Mouse (Mus musculus): ENCODE results near the gene Iqschfp.
A peak's percentile ranks its signal among the peaks of the same experiment; 100 is the strongest.

The Iqschfp gene

DNA sequence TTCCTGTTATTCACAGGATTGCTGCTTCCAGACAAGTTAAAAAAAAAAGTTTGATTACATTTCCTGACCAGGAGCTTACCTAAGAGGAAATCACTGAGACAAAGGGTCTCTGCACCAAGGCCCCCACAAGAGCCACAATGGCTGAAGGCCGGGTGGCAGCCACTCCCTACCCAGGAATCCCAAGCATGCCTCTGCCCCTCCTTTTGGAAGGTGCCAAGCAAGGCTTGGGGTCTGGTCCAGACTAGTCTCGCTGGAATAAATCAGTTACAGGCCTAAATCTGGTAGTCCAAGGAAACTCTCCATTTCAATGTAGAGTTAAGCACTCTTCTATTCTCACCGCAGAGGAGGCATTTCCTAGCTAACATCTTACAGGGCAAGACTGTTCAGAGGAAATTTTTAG, 600.5 kb downstream of the Iqschfp start:
- no peak for DNase-seq (ENCODE audit: extremely low read depth, low read depth)

DNA sequence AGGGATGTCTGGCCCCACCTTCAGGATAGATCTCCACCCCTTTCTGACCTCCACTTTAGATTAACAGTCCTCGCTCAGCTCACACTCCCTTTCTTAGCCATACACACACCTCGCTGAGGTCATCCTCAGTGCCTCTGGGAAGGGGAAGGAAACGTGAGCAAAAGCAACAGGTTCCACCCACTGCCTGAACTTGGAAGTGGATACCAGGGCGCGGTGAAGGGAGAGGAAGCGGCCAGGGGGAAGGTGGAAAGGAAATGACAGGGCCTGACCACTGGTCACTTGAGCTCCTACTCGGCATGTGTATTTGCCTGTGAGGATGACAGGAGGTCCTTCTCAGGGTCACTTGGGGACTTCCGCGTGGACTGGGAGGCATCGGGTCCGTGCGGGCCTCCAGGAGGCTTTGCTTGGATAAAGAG, 601.1 kb downstream of the Iqschfp start:
- DNase-seq (ENCODE audit: extremely low read depth, low read depth), result no peak

DNA sequence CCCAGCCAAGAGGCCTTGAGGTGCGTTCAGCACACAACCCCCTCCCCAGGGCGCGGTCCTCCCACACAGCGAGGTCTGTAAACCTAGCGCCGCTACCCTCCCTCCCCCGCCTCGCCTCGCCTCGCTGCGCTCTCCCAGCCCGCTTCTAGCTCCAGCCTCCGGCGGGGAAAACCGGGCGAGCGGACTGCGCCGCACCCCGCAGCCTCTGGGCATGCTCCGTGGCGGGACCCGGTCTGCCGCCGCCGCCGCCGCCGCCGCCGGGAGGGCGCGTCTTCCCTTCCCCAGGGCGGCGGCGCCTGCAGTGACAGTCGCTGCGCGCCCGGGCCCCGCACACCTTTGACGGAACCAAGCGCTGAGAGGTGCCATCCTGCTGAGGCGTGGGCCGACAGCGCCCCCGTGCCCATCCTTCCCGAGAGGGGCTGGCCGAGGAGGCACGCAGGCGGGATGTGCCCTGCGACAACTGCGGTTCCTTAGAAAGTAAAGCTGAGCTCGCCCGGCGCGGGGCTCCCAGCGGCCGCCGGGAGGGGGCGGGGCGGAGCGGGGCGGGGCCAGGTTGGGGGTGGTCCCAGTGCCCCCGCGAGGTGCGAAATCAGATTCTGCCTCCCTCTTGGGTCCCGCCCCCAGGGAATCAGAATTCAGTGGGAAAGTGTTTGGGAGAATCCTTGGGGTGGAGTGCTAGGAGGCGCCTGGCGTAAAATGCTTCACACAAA, 601.7 kb downstream of the Iqschfp start:
- DNase-seq (ENCODE audit: extremely low read depth, low read depth), result no peak

DNA sequence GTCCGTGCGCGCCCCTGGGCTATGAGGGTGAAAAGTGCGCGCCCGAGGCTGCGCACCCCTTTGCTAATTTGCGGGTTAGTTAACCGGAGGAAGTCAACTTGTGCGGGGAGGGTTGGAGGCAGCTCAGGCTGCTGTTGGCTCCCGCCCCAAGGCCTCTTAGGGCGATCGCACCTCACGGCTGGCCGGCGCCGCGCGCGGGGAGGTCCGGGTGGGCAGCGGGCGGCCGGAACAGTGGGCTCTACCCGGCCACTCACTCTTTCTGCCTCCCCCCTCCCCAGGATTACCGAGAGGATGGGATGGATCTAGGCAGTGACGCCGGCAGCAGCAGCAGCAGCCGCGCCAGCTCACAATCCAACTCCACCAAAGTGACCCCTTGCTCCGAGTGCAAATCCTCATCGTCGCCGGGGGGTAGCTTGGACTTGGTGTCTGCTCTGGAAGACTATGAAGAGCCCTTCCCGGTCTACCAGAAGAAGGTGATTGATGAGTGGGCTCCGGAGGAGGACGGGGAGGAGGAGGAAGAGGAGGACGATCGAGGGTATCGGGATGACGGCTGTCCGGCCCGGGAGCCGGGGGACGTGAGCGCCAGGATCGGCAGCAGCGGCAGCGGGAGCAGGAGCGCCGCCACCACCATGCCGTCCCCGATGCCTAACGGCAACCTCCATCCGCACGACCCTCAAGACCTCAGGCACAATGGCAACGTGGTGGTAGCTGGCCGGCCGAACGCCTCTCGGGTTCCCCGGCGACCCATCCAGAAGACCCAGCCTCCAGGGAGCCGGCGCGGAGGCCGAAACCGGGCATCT, 602.5 kb downstream of the Iqschfp start:
- DNase-seq (ENCODE audit: extremely low read depth, low read depth), result no peak

DNA sequence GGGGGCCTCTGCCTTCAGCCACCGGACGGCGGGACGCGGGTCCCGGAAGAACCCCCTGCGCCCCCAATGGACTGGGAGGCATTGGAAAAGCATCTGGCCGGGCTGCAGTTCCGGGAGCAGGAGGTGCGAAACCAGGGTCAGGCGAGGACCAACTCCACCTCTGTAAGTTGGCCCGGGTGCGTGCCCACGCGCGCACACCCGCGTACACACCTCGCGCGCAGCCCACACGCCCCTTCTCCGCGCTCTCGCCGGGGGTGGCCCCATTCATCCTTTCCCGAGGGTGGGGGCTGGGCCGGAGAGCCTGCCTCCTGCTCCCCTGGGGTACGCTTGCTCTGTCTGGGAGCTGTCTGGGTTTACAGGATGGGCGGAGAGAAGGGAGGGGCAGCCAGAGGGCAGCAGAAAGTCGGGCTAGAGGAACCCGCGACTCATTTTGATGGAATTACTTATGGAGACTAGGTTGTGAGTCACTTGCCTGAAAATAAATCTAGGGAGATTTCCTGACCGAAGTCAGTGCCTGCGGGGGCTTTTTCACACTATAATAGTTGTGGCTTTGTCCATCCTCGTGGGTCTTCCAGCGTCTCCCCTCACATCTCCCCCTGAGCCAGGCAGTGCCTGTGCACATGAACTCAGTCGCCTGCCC, 603.2 kb downstream of the Iqschfp start:
- DNase-seq (ENCODE audit: extremely low read depth, low read depth), result no peak

DNA sequence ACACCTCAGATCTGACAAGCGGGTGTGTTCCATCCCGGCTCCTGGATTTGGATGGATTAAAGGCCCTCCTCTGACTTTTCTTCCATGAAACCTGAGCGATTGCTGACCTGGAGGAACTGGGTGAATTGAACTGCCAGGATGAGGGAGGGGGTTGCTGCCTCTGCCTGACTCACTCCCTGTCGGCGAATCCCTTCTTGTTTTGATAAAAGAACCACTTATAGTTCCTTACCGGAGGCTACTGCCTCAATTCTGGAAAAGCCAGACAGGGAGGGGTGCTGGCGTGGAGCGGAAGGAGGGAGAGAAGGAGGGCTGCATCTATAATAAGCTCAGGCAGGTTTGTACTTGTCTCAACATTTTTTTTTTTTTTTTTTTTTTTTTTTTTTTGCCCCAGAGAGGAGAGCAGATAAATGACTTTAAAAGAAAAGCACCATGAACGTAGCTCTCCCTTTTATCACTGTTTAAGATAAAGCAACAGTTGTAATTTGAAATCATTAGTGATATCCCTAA, 603.8 kb downstream of the Iqschfp start:
- no peak for DNase-seq (ENCODE audit: extremely low read depth, low read depth)

DNA sequence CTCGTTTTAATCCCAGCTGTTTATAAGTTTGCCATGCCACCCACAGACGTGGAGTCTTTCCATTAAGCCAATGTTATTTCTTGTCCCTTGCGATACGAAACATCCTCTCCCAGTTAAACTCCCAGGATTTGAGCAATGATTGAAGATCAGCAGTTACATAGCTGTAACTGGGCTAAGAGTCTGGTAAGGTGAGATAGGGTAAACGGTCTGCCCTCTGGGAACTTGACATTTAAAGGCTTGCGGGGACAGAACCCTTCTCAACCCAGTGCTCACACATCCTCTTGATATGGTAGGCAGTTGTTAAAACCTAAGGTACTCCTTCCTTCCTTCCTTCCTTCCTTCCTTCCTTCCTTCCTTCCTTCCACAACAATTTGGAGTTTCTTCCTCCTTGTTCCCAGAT, 604.5 kb downstream of the Iqschfp start:
- no peak for DNase-seq (ENCODE audit: extremely low read depth, low read depth)

DNA sequence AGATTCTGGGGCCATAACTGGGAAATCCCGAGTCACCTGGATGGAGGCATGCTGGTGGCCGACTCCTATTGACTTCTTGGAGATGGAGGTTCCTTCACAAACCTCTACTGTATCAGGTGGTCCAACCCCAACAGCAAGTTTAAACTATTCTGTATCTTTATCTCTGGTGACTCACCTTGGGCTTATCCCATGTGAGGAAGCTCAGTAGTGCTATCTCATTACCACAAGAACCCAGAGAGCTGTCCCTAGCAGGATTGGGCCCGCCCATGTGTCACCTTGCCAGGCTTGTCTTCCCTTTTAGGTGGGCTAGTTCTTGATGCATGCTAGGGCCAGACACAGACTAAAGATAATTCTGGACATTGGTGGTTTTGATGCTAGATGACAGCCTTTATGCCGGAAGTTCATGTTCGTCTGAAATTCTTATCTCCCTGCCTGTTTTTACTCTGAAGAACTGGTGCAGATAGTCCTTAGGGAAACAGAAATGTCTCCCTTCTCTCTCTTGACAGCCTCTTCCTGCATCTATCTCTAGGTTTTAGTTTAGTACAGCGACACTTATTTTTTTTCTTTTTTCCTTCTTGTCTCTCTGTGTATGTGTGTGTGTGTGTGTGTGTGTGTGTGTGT, 607.6 kb downstream of the Iqschfp start:
- peak; percentile 89 for DNase-seq (ENCODE audit: extremely low read depth, low read depth)

DNA sequence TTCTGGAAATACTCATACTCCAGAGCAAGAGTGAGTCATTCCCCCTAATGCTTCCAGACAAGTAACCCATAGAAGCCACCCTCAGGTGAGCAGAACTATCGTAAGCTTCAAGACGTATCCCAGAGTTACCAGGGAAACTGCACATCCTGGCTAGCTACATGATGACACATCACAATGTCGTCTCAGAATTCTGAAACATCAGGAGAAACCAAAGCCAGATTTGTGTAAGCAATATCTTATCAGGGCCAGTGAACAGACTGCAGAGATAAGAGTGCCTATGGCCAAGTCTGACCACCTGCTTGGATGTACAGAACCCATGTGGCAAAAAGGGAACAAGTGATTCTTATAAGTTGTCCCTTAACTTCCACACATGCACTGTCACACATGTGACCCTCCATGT, 612.8 kb downstream of the Iqschfp start:
- DNase-seq (ENCODE audit: extremely low read depth, low read depth), result no peak

DNA sequence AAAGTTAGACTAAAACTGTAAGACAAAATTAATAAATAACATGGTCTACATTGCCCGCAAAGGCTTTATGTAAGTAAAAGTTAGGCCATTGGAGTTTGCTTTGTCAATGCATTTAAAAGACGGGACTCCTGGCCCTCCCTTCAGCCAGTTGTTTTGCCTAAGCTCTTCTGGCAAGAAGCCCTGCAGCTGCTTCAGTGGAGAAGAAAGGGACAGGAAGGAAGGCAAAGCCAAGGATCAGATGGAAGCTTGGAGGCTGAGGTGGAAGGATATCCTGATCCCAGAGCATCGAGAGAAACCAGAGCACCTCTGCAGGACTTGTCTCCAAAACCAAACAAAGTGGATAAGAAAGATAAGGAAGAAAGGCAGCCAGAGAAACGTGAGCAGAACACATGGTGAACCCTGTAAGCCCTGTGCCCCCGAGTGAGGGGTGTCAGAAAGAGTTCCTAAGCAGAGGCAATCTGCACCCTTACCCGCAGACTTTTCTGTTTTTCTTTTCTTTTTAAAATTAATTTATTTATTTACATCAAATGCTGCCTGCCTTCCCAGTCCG, 614.8 kb downstream of the Iqschfp start:
- no peak for DNase-seq (ENCODE audit: extremely low read depth, low read depth)

DNA sequence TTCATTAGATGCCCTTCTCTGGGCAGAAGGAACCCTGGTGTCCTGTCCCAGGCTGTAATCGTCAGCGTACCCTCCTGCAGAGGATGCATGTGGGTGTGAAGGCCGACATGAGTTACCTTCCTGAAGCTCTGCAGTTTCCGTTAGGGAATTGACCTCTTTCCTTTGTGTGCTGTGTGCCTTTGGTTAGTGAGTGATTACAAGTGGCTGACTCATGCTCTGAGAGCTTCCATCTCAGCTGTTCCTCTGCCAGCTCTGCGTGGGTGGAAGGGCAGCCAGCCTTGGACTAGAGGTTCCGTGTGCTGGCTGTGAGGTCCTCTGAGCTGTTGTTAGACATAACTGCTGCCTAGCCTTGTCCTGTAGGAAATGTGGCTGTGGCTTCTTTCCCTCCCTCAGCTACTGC, 616.6 kb downstream of the Iqschfp start:
- no peak for DNase-seq (ENCODE audit: extremely low read depth, low read depth)

DNA sequence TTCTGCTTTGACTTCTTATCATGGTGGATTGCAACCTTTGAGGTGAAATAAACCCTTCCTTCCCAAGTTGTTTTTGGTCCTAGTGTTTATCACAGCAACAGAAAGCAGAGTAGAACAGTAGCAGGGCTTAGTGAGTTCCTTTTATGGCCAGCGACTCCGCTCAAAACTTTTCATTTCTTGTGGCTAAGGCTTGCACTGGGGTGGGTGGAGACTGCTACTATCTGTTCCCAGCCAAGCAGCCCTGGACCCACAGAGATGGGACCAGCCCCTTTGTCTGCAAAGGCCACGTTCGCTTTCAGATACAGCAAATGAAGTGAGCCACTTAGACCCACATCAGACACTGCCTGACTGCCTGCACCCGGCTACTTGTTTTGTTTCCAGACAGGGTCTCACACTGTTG, 618.8 kb downstream of the Iqschfp start:
- peak; percentile 87 for DNase-seq (ENCODE audit: extremely low read depth, low read depth)

DNA sequence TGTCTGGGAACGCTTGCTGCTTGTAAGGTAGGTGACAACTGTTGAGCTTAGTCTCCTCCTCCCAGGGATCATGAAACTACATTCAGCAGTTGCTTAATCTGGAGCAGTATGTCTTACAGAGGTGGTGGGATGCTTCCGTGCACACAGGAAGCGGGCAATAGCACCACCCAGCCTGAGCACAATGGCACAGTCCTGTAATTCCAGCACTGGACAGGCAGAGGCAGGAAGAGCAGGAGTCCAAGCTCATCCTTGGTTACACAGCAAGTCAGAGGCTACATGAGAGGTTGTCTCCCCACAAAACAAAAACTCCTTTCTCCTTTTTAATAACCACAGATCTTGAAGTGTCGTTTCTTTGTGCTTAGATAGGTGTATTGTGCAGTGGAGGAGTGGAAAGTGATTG, 619.7 kb downstream of the Iqschfp start:
- DNase-seq (ENCODE audit: extremely low read depth, low read depth), result no peak

DNA sequence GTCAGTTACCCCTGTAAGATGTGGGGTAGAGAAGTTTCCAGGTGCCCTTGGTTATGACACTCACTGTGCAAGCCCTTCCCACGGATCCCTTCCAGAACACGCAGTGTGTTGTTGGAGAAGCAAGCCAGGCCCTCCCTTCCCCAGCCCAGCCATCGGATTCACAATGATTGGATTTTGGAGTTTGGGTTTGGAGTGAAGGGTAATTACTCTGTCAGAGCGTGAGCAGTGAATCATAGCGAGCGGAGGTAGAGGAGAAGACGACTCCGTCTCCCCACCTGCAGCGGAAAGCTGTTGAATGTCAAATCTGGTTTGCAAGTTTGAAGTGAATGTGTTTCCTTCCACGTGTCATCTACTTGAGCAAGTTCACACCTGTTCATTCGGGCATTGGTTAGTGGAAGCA, 620.3 kb downstream of the Iqschfp start:
- no peak for DNase-seq (ENCODE audit: extremely low read depth, low read depth)

DNA sequence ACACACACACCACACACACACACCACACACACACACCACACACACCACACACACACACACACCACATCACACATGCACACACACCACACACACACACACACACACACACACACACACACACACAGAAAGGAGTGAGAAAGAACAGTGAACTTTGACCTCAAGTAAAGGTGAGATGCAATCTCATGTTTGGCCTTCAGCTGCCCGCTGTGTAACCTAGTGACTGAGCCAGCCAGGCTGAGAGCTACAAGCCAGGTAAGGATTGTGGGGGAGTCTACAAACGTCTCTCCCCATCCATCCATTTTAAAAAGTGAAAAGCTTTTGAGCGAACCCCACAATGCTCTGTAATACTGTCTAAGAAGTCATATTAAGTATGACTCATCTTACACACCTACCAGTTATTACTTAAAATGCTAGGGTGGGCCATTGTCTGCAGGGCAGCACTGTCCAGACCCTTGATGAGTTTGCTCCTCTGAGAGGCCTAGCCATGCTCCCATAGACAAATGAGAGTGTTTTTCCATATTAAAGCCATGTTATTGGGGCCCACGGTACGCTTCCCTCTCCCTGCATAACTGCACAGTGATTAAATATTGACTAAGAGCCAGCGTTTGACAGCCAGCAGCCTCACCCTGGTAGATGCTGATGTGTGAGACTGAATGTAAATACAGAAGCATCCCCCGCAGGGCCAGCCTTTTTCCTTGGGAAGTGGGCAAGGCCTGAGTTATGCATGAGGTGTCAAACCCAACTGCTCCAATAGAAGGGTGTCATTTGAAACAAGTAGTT, 621.5 kb downstream of the Iqschfp start:
- DNase-seq (ENCODE audit: extremely low read depth, low read depth), result no peak

DNA sequence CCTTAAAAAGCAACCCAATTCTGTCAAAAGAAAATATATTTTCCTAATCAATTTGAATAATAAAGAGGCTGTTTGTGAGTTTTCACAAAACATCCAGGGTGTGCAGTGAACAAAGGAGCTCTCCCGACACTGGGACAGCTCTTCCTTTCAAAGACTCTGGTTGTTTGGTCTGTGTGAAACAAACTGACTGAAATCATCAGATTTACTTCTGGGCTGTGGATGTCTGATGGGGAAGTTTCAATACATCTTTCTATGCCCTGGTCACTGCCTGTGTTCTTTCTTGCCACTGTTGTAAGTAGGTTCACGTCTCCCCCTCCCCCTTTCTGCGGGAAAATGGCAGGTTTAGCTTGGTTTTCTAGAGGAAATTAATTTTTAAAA, 622.1 kb downstream of the Iqschfp start:
- no peak for DNase-seq (ENCODE audit: extremely low read depth, low read depth)

DNA sequence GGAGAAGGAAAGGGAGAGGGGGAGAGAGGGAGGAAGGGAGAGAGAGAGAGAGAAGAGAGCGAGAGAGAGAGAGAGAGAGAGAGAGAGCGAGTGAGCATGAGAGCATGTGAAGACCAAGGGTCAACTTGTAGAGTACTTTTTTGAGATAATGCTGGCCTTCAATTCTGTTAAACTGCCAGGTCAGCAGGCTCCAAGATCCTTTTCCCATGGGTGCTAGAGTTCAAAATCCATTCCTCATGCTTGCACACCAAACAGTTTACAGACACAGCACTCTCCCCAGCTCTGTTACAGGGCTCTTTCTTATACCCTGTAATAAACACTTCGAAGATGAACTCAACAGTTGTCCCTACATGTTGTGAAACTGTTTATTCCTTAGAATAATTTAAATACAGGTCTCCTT, 622.7 kb downstream of the Iqschfp start:
- DNase-seq (ENCODE audit: extremely low read depth, low read depth), result no peak

DNA sequence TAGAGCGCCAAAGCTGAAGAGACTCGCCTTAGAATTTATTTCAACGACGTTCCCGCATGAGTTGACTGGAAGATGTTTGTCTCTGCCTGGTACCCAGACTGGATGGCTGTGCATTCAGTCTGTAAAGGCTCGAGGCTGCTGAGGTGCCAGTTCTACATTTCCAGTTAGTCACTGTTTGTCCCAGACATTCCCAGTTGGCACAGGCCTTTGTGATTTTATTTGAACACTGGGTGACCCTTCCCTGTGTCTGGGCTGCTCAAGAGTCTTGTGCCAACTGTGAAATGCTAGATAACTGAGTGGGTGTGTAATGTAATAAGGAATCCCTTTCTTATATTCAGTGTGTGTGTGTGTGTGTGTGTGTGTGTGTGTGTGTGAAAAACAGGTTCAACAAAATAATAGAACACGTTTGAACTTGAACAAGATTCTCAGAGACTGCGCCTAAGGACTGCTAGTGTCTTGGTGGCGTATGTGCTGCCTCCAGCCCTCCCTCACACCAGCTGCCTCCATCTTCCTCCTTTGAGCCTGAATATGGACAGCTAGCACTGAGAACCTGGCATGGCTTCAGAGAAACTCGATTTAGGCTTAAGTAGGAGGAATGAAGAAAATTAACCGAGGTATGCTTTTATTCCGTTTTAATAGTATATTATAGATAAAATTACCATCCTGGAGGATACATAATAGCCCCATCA, 624.5 kb downstream of the Iqschfp start:
- no peak for DNase-seq (ENCODE audit: extremely low read depth, low read depth)

DNA sequence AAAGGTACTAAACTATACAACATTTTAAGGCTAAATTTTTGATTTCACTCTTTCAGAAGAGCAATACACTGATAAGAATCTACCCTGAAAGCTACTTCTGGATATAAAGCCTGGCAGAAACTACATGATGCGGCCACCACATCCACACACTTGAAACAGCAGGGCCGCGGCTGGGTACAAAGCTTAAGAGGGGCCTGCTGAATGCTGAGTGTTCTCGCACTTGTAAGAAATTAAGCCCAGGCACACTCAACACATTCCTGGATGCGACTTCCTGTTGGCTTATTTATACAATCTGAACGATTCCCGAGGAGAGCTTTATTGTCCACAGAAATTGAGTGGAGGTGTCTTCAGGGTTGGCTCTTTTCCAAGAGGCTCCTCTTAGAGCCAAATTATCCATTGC, 625.2 kb downstream of the Iqschfp start:
- no peak for DNase-seq (ENCODE audit: extremely low read depth, low read depth)

DNA sequence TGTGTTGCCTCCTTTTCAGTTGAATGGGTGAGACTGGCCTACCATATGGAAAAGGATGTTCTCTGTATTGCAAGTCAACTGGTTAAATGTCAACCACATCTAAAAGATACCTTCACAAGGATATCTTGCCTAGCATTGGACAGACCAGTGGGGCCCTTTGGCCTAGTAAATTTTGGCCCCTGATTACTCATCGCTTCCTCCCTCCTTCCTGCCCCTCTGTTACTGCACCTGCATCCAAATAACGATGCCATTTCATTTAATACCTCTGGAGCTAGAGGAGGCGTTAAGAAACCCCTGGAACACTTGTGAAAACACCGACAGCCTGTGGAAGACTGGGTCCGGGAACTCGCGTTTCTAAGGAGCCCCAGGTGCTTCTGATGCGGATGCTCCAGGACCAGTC, 626.0 kb downstream of the Iqschfp start:
- DNase-seq (ENCODE audit: extremely low read depth, low read depth), result no peak

Data from MEL-GATA-1-ER (cell line).